Mouse (Mus musculus) G1E-ER4 (cell line): ENCODE results near the gene Olfr195. TPM values are rescaled to one million over a fixed set of nuclear protein-coding genes. Genes with fewer than 3 reads are reported as not detected.

Experiments used
- GATA1 ChIP-seq: IDR thresholded peaks from one replicate; pipeline ENCODE4 v1.8.0; 2012; ENCODE audit warnings: low read length, inconsistent platforms
- polyA plus RNA-seq: library from polyadenylated mRNA; stranded (reverse); fragments of >175 nt; gene quantifications from 2 replicates; pipeline ENCODE4 v1.2.3, GENCODE M21; 2012

Olfr195 gene
- polyA plus RNA-seq, result not detected in 2 replicates

- TF ChIP-seq GATA1, result no peak
These were observed at the start of gene Olfr195 for GRCm38 (mm10) chr16:59146746-59147145. Olfr195 (plus strand) TSS chr16:59147046.

GRCm38 (mm10) chr16:59105312-59105711 lies 41.5 kb upstream of the Olfr195 start:
- no peak for TF ChIP-seq GATA1

GRCm38 (mm10) chr16:59111781-59112180 lies 35.1 kb upstream of the Olfr195 start, which contains the start of gene Olfr193:
Olfr193 (minus strand) TSS chr16:59111881.
- no peak for TF ChIP-seq GATA1

GRCm38 (mm10) chr16:59120969-59121368 lies 25.9 kb upstream of the Olfr195 start, which contains the start of gene Olfr194:
Olfr194 (minus strand) TSS chr16:59121069.
- TF ChIP-seq GATA1, result no peak

GRCm38 (mm10) chr16:59130740-59131139 lies 16.1 kb upstream of the Olfr195 start:
- TF ChIP-seq GATA1, result no peak

- TF ChIP-seq GATA1, result no peak
These were observed 5.7 kb upstream of the Olfr195 start for GRCm38 (mm10) chr16:59141105-59141504.

- TF ChIP-seq GATA1, result no peak
These were observed 5.2 kb downstream of the Olfr195 start for GRCm38 (mm10) chr16:59151996-59152395.

- no peak for TF ChIP-seq GATA1
These were observed 23.5 kb downstream of the Olfr195 start, which contains the start of gene Olfr196 for GRCm38 (mm10) chr16:59170354-59170753. Olfr196 (minus strand) TSS chr16:59170454.

Other genes starting within 250 kb of the Olfr195 start
- gene Olfr181, start 218.3 kb upstream of the Olfr195 start, polyA plus RNA-seq, result not detected in 2 replicates
- gene Olfr180, start 217.7 kb upstream of the Olfr195 start, polyA plus RNA-seq, result not detected in 2 replicates
- gene Olfr183, start 151.7 kb upstream of the Olfr195 start, polyA plus RNA-seq, result 0.08 TPM in 1 of 2 replicates, not detected in the other
- gene Olfr186, start 116.8 kb upstream of the Olfr195 start, polyA plus RNA-seq, result not detected in 2 replicates
- gene Olfr187, start 107.3 kb upstream of the Olfr195 start, polyA plus RNA-seq, result not detected in 2 replicates
- gene Olfr190, start 69.0 kb upstream of the Olfr195 start, polyA plus RNA-seq, result not detected in 2 replicates
- gene Olfr191, start 57.2 kb upstream of the Olfr195 start, polyA plus RNA-seq, result not detected in 2 replicates
- gene Olfr193, start 35.2 kb upstream of the Olfr195 start, polyA plus RNA-seq, result not detected in 2 replicates
- not detected in 2 replicates for gene Olfr194, start 26.0 kb upstream of the Olfr195 start, polyA plus RNA-seq
- not detected in 2 replicates for gene Olfr196, start 23.4 kb downstream of the Olfr195 start, polyA plus RNA-seq
- gene Olfr198, start 56.5 kb downstream of the Olfr195 start, polyA plus RNA-seq, result not detected in 2 replicates
- gene Olfr199, start 72.7 kb downstream of the Olfr195 start, polyA plus RNA-seq, result not detected in 2 replicates
- gene Olfr201, start 125.6 kb downstream of the Olfr195 start, polyA plus RNA-seq, result not detected in 2 replicates
- gene Olfr202, start 139.7 kb downstream of the Olfr195 start, polyA plus RNA-seq, result not detected in 2 replicates
- gene Olfr203, start 151.8 kb downstream of the Olfr195 start, polyA plus RNA-seq, result not detected in 2 replicates
- gene Olfr204, start 171.2 kb downstream of the Olfr195 start, polyA plus RNA-seq, result not detected in 2 replicates
- gene Olfr205, start 184.1 kb downstream of the Olfr195 start, polyA plus RNA-seq, result not detected in 2 replicates
- gene Olfr206, start 202.2 kb downstream of the Olfr195 start, polyA plus RNA-seq, result not detected in 2 replicates
- not detected in 2 replicates for gene Olfr209, start 216.9 kb downstream of the Olfr195 start, polyA plus RNA-seq